Mouse (Mus musculus) hindbrain, embryonic 16.5 days (tissue): ENCODE measurements at regions not wholly inside any gene's neighbourhood (a gene's known extent, or its start where the extent isn't known, plus 50 kb on each side); places are given as distances from the start of the nearest gene placed in this dataset.

Experiments used
- ATAC-seq: fragments of 200-750 bp; cut with Nextera tagmentation; 2 replicates; pipeline ENCODE4 v1.8.0; 2017; ENCODE audit warnings: moderate TSS enrichment, moderate library complexity
- H3K27ac ChIP-seq: fragments of 300-500 bp; sonication (generic); 2 replicates; pipeline ENCODE4 v1.5.1; 2014; ENCODE audit warnings: low read depth, mild to moderate bottlenecking, control low read depth, low read length, moderate library complexity
- H3K27me3 ChIP-seq: fragments of 300-500 bp; sonication (generic); replicated peaks from 2 replicates; pipeline ENCODE4 v1.6.1; 2014; ENCODE audit warnings: low read length; ENCODE audit not compliant: control insufficient read depth, insufficient read depth
- H3K36me3 ChIP-seq: fragments of 300-500 bp; sonication (generic); 2 replicates; pipeline ENCODE4 v1.6.1; 2014; ENCODE audit warnings: mild to moderate bottlenecking, low read length, moderate library complexity, mixed read lengths; ENCODE audit not compliant: control insufficient read depth, insufficient read depth
- H3K4me1 ChIP-seq: fragments of 300-500 bp; sonication (generic); 2 replicates; pipeline ENCODE4 v1.6.1; 2014; ENCODE audit warnings: low read depth, low read length; ENCODE audit not compliant: control insufficient read depth, insufficient read depth
- H3K4me2 ChIP-seq: fragments of 300-500 bp; sonication (generic); 2 replicates; pipeline ENCODE4 v1.6.1; 2014; ENCODE audit warnings: mild to moderate bottlenecking, low read length, control low read depth, moderate library complexity
- H3K4me3 ChIP-seq: fragments of 300-500 bp; sonication (generic); 2 replicates; pipeline ENCODE4 v1.5.1; 2014; ENCODE audit warnings: mild to moderate bottlenecking, low read length, control low read depth, moderate library complexity
- H3K9ac ChIP-seq: fragments of 300-500 bp; sonication (generic); 2 replicates; pipeline ENCODE4 v1.6.1; 2014; ENCODE audit warnings: low read depth, mild to moderate bottlenecking, control low read depth, low read length, moderate library complexity
- H3K9me3 ChIP-seq: fragments of 300-500 bp; sonication (generic); 2 replicates; pipeline ENCODE4 v1.6.1; 2014; ENCODE audit warnings: mild to moderate bottlenecking, low read length, moderate library complexity; ENCODE audit not compliant: control insufficient read depth
- WGBS: fragments of 180-500 bp; shearing (Covaris S2); extraction: QIAGEN DNeasy Blood & Tissue Kit; methylation state at CpG from one replicate; pipeline ENCODE4 v1.1.7; 2014; 5-methylcytosine and 5-hydroxymethylcytosine counted together

DNA sequence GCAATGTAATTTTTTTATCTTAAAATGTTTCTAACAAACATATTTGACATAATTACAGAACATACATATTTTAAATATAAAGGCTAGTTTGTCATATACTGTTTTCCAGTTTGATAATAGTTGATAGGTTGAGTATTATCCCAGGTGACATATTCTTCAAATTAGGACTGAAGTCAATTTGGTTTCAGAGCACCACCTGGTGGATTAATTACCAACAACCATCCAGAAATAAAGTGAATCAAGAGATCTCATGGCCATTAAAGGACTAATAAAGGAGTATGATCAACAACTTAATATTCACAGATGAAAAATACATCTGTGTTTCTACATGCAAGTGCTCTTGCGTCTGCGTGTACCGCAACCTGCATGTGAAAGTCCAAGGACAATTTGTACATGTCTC lies 50.3 kb upstream of the Nmu start:
- ATAC-seq, result no peak
- Histone ChIP-seq H3K9ac (no peak overlapping the region), H3K4me3 (no peak overlapping the region), H3K9me3 (no peaks in the 10 kb centered on the region), H3K36me3 (no peaks in the 10 kb centered on the region), H3K27ac (no peak overlapping the region), H3K4me2 (no peak overlapping the region), H3K27me3 (no peaks in the 10 kb centered on the region), H3K4me1 (no peaks in the 10 kb centered on the region)
- WGBS, result 80% methylated on average over 3 of the region's 3 CpGs

DNA sequence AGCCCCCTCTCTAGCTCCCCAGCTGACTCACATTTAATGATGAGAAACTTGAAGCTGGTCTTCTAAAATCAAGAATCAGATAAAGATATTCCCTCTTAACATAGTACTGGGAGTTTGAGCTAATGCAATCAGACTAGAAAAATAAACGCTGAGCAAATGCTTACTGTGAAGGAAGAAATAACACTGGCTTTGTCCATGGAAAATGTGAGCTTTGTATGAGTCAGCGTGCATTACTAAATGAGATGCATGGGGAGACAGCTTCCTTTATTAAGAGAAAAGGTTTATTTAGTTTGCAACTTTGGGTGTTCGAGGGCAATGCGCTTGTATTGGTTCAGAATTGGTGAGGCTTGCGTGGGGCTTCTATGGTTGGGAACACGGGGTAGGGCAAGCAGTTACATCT lies 52.7 kb upstream of the Nmu start:
- 87% methylated on average over 6 of the region's 6 CpGs for WGBS
- Histone ChIP-seq H3K4me2 (no peak overlapping the region), H3K36me3 (no peaks in the 10 kb centered on the region), H3K9me3 (no peaks in the 10 kb centered on the region), H3K27me3 (no peaks in the 10 kb centered on the region), H3K27ac (no peak overlapping the region), H3K9ac (no peak overlapping the region), H3K4me1 (no peaks in the 10 kb centered on the region), H3K4me3 (no peak overlapping the region)
- no peak for ATAC-seq

DNA sequence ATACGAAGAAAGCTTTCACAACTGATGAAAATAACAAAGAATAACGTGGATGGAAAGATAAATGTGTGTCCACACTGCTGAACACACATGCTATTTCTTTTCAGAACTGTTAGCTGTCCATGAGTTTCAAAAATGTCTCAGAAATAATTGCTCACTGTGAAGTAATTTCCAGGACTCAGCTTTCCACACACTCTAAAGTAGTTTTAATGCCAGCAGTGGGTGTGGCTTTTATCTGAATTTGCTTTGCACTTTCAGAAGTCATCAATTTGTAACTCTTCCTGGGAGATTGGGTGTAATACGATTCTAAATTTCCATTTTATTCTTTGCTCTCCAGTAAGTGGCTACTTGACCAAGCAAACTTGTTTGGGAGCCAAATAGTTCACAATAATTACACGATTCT lies 53.5 kb upstream of the Nmu start:
- ATAC-seq, result no peak
- no peaks in the 10 kb centered on the region for H3K9me3 ChIP-seq
- no peaks in the 10 kb centered on the region for H3K4me1 ChIP-seq
- WGBS, result 76% methylated on average over 4 of the region's 4 CpGs
- no peaks in the 10 kb centered on the region for H3K36me3 ChIP-seq
- no peaks in the 10 kb centered on the region for H3K27me3 ChIP-seq
- H3K27ac ChIP-seq, result no peak overlapping the region
- no peak overlapping the region for H3K4me3 ChIP-seq
- H3K4me2 ChIP-seq, result no peak overlapping the region
- H3K9ac ChIP-seq, result no peak overlapping the region

DNA sequence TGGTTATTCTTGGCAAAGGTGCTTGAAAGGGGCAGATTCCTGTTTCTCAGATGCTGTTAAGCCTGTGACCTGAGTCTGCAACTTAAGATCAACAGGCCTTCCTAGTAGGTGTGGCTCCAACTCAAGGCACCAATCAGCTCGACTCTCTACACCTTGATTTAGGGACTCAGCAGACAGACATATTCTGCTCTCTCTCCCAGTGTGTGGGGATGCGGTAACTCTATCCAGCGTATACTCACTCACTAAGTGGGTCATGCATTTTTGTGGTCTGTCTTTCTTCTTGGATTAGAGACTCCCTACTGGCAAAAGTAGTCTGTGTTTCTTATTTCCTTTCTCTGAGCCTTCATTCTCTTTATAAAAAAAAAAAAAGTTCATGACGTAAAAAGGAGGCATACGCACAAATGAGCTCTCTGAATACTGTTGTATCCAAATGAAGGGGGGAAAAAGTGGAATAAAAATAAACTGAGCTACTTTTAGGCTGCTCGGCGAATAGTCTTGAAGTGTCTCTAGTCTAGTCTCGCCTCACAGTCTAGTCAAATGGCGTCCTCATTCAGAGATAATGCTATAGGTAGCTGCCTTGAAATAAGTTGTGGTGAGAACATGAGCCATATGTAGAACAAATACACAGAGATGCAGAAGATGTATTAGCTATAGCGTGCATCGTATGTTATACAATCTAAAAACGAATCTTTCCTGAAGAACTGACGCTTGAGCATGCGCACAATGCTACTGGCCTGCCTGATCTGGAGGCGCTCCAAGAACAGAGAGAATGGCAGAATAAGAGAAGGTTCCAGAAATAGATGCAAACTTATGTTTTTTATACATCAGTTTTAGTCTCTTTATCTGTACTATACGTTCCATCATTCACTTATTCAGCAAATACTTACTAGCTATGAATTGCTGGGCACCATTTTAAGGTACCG lies 55.6 kb upstream of the Nmu start:
- no peak for ATAC-seq
- H3K27ac ChIP-seq, result no peak overlapping the region
- H3K4me2 ChIP-seq, result no peak overlapping the region
- H3K4me1 ChIP-seq, result no peaks in the 10 kb centered on the region
- H3K9ac ChIP-seq, result no peak overlapping the region
- no peaks in the 10 kb centered on the region for H3K27me3 ChIP-seq
- 90% methylated on average over 17 of the region's 17 CpGs for WGBS
- H3K4me3 ChIP-seq, result no peak overlapping the region
- H3K36me3 ChIP-seq, result no peaks in the 10 kb centered on the region
- no peaks in the 10 kb centered on the region for H3K9me3 ChIP-seq

DNA sequence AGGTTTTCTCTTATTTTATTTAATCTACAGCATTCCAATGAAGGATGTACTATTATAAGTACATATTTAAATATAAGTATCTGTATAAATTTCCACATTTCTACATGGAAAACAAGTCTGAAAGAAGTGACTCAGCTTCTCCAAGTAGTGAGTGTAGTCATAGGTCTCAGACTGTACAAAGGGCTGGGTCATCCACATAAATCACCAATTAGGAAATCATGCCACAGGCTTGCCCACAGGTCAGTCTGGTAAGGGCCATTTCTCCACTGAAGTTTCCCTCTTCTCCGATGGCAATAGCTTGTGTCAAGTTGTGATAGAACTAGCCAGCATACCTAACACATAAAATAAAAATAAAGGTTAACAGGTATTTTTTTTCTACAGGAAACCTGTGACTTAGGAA lies 56.3 kb upstream of the Nmu start:
- ATAC-seq, result no peak

DNA sequence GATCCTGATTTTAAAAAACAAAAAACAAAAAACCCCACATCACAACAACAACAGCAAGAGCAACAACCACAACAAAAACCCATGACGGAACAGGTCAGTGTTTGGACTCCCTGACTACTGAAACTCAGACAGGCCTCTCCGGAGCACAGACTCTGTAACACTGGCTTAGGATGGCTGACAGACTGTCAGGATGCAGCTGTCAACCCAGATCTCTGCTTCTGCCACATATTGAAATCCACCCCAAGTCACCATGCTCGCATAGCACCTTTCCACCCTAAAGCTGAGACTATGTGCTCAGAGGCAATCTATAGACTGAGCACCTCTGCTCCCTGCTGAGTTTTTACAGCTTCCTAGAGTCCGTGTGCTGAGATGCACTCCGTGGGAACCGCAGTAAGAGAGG lies 57.0 kb upstream of the Nmu start:
- no peak overlapping the region for H3K27ac ChIP-seq
- no peak overlapping the region for H3K4me2 ChIP-seq
- no peak overlapping the region for H3K4me3 ChIP-seq
- ATAC-seq, result no peak
- H3K27me3 ChIP-seq, result no peaks in the 10 kb centered on the region
- 86% methylated on average over 6 of the region's 6 CpGs for WGBS
- no peaks in the 10 kb centered on the region for H3K4me1 ChIP-seq
- H3K9ac ChIP-seq, result no peak overlapping the region
- no peaks in the 10 kb centered on the region for H3K36me3 ChIP-seq
- no peaks in the 10 kb centered on the region for H3K9me3 ChIP-seq

More for the DNA sequence above, 56.3 kb upstream of the Nmu start:
- Histone ChIP-seq H3K4me2 (no peak overlapping the region), H3K36me3 (no peaks in the 10 kb centered on the region), H3K4me1 (no peaks in the 10 kb centered on the region), H3K27me3 (no peaks in the 10 kb centered on the region), H3K9ac (no peak overlapping the region), H3K27ac (no peak overlapping the region), H3K4me3 (no peak overlapping the region), H3K9me3 (no peaks in the 10 kb centered on the region)
- 92% methylated on average over 1 of the region's 1 CpGs for WGBS

DNA sequence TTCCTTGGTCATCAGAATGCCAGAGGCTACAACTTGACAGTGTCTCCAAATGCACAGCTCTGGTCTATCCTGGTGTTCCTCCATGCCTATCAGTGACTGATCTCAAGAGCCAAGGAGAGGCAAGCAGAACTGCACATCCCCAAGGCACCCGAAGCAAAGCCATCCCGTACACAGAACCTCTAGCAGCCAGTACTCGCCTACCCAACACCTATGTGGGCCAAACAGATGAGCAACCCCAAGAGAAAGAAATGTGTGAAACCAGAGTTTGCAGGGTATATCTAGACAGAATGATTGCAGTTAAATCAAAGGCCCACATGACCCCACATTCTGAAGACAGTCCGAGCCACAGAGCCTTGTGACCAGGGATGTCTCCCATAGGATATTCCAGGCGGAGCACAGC lies 60.0 kb upstream of the Nmu start:
- WGBS, result 95% methylated on average over 5 of the region's 5 CpGs
- H3K36me3 ChIP-seq, result no peaks in the 10 kb centered on the region
- H3K27me3 ChIP-seq, result no peaks in the 10 kb centered on the region
- H3K4me1 ChIP-seq, result no peaks in the 10 kb centered on the region
- H3K9ac ChIP-seq, result no peak overlapping the region
- no peak overlapping the region for H3K27ac ChIP-seq
- H3K4me2 ChIP-seq, result no peak overlapping the region
- no peak for ATAC-seq
- H3K9me3 ChIP-seq, result no peaks in the 10 kb centered on the region
- no peak overlapping the region for H3K4me3 ChIP-seq

DNA sequence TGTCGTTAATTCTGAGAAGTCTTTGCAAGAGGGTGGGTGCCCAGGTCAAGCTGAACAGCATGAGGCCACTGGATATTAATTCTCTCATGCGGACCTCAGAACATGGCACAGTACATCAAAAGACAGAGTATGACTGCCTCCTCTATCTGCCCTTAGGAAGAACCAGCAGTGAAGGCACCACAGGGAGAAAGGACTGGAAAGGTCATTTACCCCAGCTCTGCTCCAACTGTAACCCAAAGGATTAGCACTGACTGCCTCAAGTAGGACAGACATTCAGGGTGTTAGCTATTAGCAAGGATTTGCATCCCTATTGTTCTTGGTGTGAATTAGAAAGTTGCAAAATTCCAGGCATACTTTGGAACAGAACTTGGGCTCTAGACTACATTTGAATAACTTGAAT lies 58.2 kb upstream of the Gm7271 start:
- ATAC-seq, result no peak
- no peaks in the 10 kb centered on the region for H3K27me3 ChIP-seq
- H3K9me3 ChIP-seq, result no peaks in the 10 kb centered on the region
- H3K4me1 ChIP-seq, result no peaks in the 10 kb centered on the region
- WGBS, result 88% methylated on average over 2 of the region's 2 CpGs
- H3K4me2 ChIP-seq, result no peak overlapping the region
- no peak overlapping the region for H3K4me3 ChIP-seq
- H3K27ac ChIP-seq, result no peak overlapping the region
- H3K36me3 ChIP-seq, result no peaks in the 10 kb centered on the region
- H3K9ac ChIP-seq, result no peak overlapping the region

DNA sequence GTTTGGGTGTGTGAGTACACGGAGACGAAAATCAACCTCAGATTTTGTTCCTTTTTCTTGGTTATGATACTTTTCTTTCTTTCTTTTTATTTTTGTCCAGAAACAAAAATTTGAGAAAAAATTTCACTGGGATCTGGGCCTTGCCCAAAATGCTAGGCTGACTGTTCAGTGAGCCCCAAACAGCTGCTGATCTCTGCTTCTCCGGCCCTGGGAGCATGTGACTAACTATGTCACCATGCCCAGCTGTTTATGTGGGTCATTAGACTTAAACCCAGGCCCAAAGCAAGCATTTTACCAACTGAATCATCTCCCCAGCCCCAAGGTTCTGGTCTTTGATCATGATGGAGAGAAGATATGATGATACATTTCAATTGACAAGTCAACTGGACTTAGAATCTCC lies 56.3 kb upstream of the Gm7271 start:
- H3K36me3 ChIP-seq, result no peaks in the 10 kb centered on the region
- H3K27ac ChIP-seq, result no peak overlapping the region
- H3K4me1 ChIP-seq, result no peaks in the 10 kb centered on the region
- no peak overlapping the region for H3K9ac ChIP-seq
- no peaks in the 10 kb centered on the region for H3K27me3 ChIP-seq
- no peak overlapping the region for H3K4me3 ChIP-seq
- H3K9me3 ChIP-seq, result no peaks in the 10 kb centered on the region
- H3K4me2 ChIP-seq, result no peak overlapping the region
- WGBS, result 95% methylated on average over 3 of the region's 3 CpGs
- ATAC-seq, result no peak
